Comparison of ENCODE assay signal across 25 mouse cellular contexts in the genomic region with DNA sequence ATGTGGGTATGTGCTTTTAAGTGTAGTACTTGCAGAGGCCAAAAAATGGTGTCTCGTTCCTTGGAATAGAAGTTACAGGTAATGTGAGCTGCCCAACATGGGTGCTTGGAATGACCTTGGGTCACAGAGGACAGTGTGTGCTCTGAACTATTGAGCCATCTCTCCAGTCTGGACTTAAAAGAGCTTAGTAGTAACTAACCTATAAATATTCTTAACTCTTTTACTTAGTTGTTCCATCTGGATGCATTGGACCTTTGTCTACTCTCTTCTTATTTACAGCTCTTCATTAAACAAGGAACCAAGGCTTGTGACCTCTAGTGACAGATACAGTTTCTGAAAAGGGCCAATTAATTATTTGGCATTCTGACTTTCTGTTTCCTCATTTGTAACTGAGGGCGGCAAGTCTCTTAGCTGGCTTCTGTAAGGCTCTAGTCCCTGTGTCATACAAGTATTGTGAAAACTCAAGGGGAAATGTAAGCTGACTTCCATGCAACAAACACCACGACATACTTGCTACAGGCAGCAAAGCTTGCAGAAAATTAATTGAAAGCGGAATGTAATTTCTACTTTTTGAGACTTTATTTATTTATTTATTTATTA. TPM values are rescaled to one million over a fixed set of nuclear protein-coding genes. Genes with fewer than 3 reads are reported as not detected.
DNase-seq lines count a peak whose midpoint lies in the region; ATAC-seq and TF ChIP-seq lines count a peak whose summit lies in the region.
"Had no signal": no experiment of that assay in that cellular context is flagged by ENCODE, and none has a peak within 500 bp of the region (broad histone marks: within the 10 kb centered on the region; RNA-seq: fewer than 3 reads in every experiment).

No protein-coding gene starts in this region.

- H3K4me1 ChIP-seq in heart, adult 2 months (ENCODE audit: control insufficient read depth, insufficient read depth, low read length): no peaks in the 10 kb centered on the region
- H3K4me1 ChIP-seq: embryonic facial prominence, embryonic 12.5 days; heart, embryonic 10.5 days; hindbrain, embryonic 12.5 days had no signal

- WGBS in heart, adult 2 months: 88% methylated on average over 4 of the region's 4 CpGs

- peak; percentile 77 for ATAC-seq in megakaryocyte, adult 5-6 weeks (ENCODE audit: poor library complexity, severe bottlenecking)
- ATAC-seq: forebrain, embryonic 15.5 days had no signal

- H3K79me2 ChIP-seq in heart, adult 2 months (replicated peaks; ENCODE audit: control insufficient read depth, insufficient read depth, low read length): no peaks in the 10 kb centered on the region

- H3K9ac ChIP-seq in heart, adult 2 months (ENCODE audit: low read depth, low read length): no peak overlapping the region
- H3K9ac ChIP-seq: embryonic facial prominence, embryonic 12.5 days; forebrain, embryonic 15.5 days; hindbrain, embryonic 12.5 days had no signal

- no peak for TF ChIP-seq POLR2A in heart, adult 2 months (IDR thresholded peaks at IDR 0.05; ENCODE audit: insufficient read depth, low read depth, low read length)

- intact Hi-C loops in heart, adult 2 months (cut with DNase I): no loop called here

- no peak overlapping the region for H3K4me3 ChIP-seq in heart, adult 2 months
- H3K4me3 ChIP-seq: embryonic facial prominence, embryonic 12.5 days; forebrain, embryonic 15.5 days; heart, embryonic 10.5 days; hindbrain, embryonic 12.5 days had no signal

- DNase-seq in heart, adult 11 months: peak; percentile 46
- DNase-seq in heart, adult 2 months: no peak
- DNase-seq in kidney, postnatal 36 days: peak; percentile 34 to 45
- no peak for DNase-seq in kidney, postnatal 4 days
- DNase-seq in layer of hippocampus, adult 9-10 months (ENCODE audit: low spot score): no peak
- DNase-seq in layer of hippocampus, postnatal 25 days (ENCODE audit: extremely low spot score in 1 of 2, low spot score in 1 of 2): no peak
- DNase-seq: adrenal gland, postnatal 10 days; cerebellum, adult 11-12 months; cerebellum, adult 9-10 months; cerebellum, postnatal 25 days; gastrocnemius, postnatal 36 days; heart, postnatal 10 days; heart, postnatal 4 days had no signal

- H3K27me3 ChIP-seq in heart, adult 2 months (ENCODE audit: control insufficient read depth, insufficient read depth, low read length): no peaks in the 10 kb centered on the region
- H3K27me3 ChIP-seq: embryonic facial prominence, embryonic 12.5 days; forebrain, embryonic 15.5 days; hindbrain, embryonic 12.5 days had no signal

- TF ChIP-seq EP300 in heart, adult 2 months (IDR thresholded peaks at IDR 0.05; ENCODE audit: insufficient read depth, low read depth, low read length): no peak

- H3K27ac ChIP-seq in heart, adult 2 months: no peak overlapping the region
- H3K27ac ChIP-seq: embryonic facial prominence, embryonic 12.5 days; forebrain, embryonic 15.5 days; heart, embryonic 10.5 days; hindbrain, embryonic 12.5 days had no signal

- no peak for TF ChIP-seq CTCF in heart, adult 2 months (IDR thresholded peaks at IDR 0.05)

- H3K36me3 ChIP-seq in heart, adult 2 months (ENCODE audit: control insufficient read depth, insufficient read depth, low read length): no peaks in the 10 kb centered on the region
- H3K36me3 ChIP-seq: embryonic facial prominence, embryonic 12.5 days; forebrain, embryonic 15.5 days; heart, embryonic 10.5 days; hindbrain, embryonic 12.5 days had no signal

RNA-seq across cellular contexts. Expression of gene Tmem86a, which starts 15.5 kb away (rescaled TPM):
- 10 to 100 TPM; 20.0 to 25.0 TPM for total RNA-seq in heart, adult 2 months (2021)
- 45.5 and 54.8 TPM in 2 replicates for polyA plus RNA-seq in heart, adult 2 months (2012; rRNA removed)
- 10.3 and 12.7 TPM in 2 replicates for total RNA-seq in megakaryocyte, adult 5-6 weeks (2015)
- total RNA-seq in megakaryocyte, adult 5-6 weeks (2017): 6.3 and 6.4 TPM in 2 replicates
- 10 to 100 TPM; 14.1 to 15.2 TPM for total RNA-seq in layer of hippocampus, postnatal 25 days (2021)

RNA-seq across cellular contexts. Expression of gene Spty2d1, which starts 26.7 kb away (rescaled TPM):
- 1 to 10 TPM; 6.9 to 8.5 TPM for total RNA-seq in heart, adult 2 months (2021)
- 2.7 and 4.3 TPM in 2 replicates for polyA plus RNA-seq in heart, adult 2 months (2012; rRNA removed)
- 40.7 and 45.3 TPM in 2 replicates for total RNA-seq in megakaryocyte, adult 5-6 weeks (2015)
- total RNA-seq in megakaryocyte, adult 5-6 weeks (2017): 35.4 and 42.0 TPM in 2 replicates
- total RNA-seq in layer of hippocampus, postnatal 25 days (2021): 10 to 100 TPM; 14.2 to 15.5 TPM

RNA-seq across cellular contexts. Expression of gene Gm9999, which starts 51.5 kb away (rescaled TPM):
- total RNA-seq in heart, adult 2 months (2021): not detected
- polyA plus RNA-seq in heart, adult 2 months (2012; rRNA removed): 1.1 TPM in 1 of 2 replicates, not detected in the other
- total RNA-seq in megakaryocyte, adult 5-6 weeks (2015): 2.3 TPM in 1 of 2 replicates, not detected in the other
- total RNA-seq in megakaryocyte, adult 5-6 weeks (2017): not detected in 2 replicates
- total RNA-seq in layer of hippocampus, postnatal 25 days (2021): not detected
- total RNA-seq: adrenal gland, postnatal 10 days; adrenal gland, postnatal 4 days; gastrocnemius, adult 8-10 months; gastrocnemius, postnatal 36 days; heart, postnatal 10 days; heart, postnatal 4 days; MEL had no signal
- polyA plus RNA-seq: C2C12; cortical plate, adult 2 months; embryonic facial prominence, embryonic 12.5 days; forebrain, embryonic 11.5 days; forebrain, embryonic 15.5 days; heart, embryonic 10.5 days; heart, embryonic 14.5 days; hindbrain, embryonic 12.5 days had no signal

Comparison
In these comparisons a context has a peak if more than half of its experiments do, and no peak if none do; other contexts are left out.
1. DNase-seq: peak in heart, adult 11 months (single experiment) and kidney, postnatal 36 days (2 of 2); none in heart, adult 2 months (0 of 2), kidney, postnatal 4 days (0 of 2), layer of hippocampus, adult 9-10 months (single experiment) and layer of hippocampus, postnatal 25 days (0 of 2).